Mouse (Mus musculus) MEL-GATA-1-ER (cell line): ENCODE data around the gene Fstl4.
"Not testable (repeated sequence)": the region's sequence is repeated elsewhere in the genome, so short reads cannot be mapped to it uniquely, and the experiment has no call there.

Source experiments
- DNase-seq: peaks from one replicate; pipeline ENCODE4 v3.0.0-alpha.2; 2012; ENCODE audit warnings: low read depth; ENCODE audit errors: extremely low read depth

Fstl4 gene

DNA sequence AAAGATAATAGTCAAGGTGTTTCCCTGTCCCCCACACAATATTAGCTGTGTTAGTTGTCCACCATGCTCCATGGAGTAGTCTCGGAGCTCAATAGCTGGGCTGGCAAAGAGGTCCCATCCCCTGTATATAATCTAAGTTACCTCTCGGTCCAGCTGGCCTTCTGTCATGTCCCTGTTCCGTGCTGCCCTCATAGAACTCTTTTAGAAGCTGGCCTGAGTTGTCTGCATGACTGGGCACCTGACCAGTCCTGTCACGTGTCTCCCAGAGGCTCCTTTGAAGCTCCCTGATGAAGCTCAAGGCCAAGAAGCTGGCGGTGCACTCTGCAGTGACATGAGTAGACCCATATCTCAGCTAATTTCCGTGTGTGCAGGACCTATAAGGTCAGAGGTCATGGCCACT, 316.9 kb downstream of the Fstl4 start:
- DNase-seq, result no peak

DNA sequence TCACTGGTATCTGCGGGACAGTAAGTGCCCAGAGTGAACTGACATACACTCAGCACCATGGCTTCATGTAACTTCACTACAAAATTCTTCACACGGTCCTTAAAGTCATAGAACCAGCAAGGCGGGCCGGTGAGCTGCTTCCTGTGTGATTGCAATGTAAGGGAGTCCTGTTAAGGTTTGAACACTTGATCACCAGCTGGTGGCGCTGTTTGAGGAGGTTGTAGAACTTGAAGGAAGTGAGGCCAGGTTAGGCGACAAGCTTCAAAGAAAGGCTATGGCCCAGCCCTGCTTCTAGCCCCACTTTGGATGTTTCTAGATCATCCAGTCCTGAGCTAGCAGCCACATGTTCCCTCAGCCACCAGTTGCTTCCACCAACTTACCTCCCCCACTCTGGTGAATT, 320.9 kb downstream of the Fstl4 start:
- no peak for DNase-seq

GRCm38 (mm10) chr11:53085858-53086565, 321.6 kb downstream of the Fstl4 start:
- no peak for DNase-seq

DNA sequence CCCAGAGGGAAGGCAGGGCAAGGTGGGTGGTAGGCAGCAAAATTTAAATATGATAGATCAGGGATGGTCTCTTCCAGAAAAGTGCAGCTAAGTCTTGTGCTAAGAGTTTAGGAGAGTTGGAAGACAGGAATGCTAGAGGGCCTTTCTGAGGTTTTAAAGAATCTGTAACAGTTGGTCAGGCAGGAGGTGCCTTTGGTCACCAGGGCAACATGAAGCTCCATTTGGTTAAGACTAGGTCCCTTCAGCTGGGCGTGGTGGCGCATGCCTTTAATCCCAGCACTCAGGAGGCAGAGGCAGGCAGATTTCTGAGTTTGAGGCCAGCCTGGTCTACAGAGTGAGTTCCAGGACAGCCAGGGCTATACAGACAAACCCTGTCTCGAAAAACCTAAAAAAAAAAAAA, 323.5 kb downstream of the Fstl4 start:
- DNase-seq, result not testable (repeated sequence)

DNA sequence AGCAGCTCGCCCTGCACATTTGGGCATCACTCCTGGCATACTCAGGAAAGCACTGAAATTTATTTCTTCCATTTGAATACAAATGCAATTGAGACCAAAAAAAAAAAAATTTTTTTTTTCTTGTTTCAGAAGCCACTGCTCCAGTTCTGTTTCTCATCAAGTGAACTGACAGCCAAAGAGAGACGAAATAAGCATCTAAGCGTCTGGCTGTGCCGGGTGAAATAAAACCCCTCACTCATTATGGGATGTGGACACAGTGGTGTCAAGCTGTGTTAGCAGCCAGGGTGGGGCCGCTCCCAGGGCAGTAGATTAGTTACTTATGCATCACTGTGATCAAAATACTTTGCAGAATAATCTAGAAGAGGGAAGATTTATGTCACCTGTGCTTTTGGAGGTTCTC, 327.2 kb downstream of the Fstl4 start:
- no peak for DNase-seq

DNA sequence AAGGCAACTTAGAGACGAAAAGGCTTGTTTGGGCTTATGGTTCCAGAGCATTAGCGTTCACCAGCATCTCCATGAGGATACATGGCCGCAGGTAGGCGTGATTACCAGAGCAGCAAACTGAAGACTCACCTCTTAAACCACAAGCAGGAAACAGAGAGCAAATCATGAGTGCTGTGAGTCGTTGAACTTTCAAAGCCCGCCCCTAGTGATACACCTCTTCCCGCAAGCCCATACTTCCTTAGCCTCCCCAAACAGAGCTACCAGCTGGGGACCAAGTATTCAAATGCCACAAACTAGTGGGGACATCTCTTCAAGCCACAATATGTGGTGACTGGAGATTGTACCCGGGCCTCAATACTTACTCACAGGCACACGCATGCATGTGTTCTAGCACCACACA, 332.4 kb downstream of the Fstl4 start:
- DNase-seq, result no peak

- no peak for DNase-seq
Observed at GRCm38 (mm10) chr11:53097331-53097730, 332.9 kb downstream of the Fstl4 start.

DNA sequence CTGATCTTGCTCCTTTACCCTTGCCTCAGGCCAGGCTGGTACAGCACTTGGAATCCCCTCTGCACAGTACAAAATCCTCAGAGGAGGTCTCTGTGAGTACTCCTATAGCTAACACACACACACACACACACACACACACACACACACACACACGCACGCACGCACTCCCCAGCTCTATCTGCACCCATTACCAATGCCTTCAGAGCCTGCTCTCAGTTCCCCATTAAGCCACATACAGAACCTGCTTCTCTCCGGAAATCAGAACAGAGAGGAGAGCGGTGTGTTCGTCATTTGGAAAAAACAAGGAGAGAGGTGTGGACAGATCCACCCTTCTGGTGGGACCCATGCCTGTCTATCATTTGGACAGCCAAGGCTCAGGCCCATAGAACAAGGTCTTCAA, 333.4 kb downstream of the Fstl4 start:
- DNase-seq, result no peak

GRCm38 (mm10) chr11:53098780-53099198, 334.4 kb downstream of the Fstl4 start:
- DNase-seq, result no peak

- no peak for DNase-seq
Observed at GRCm38 (mm10) chr11:53099322-53099721, 334.9 kb downstream of the Fstl4 start.

GRCm38 (mm10) chr11:53101732-53102131, 337.3 kb downstream of the Fstl4 start:
- no peak for DNase-seq

DNA sequence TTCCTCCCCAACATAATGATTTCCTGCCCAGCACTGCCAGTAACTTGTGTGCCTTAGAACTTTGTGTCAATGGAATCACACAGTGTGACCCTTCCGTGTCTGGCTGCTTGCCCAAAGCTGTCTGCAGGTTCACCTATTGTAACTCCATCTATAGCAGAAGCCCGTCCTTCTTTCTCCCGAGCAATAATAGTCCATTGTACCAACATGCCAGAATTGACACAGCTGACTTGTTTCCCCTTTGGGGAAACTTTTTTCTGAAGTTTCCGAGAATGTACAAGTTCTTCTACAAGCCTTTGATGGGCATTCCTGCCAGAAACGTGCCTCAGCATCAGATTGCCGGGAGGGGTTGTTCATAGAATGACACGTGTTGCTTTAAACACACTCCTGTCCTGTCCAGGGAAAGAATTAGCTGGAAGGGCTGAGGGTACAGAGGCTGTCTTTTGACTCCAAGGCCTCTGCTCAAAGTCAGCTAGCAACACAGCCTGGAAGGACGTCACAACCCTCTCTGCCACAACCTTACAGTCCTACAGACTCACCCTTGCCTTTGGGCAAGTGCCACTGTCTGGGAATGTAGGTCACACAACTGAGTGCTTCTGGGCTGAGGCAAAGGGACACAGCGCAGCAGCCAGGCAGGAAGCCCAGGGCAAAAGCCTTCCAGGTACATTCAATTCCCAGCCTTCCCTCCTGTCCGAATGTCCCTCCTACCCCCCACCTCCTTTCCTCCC, 339.3 kb downstream of the Fstl4 start:
- DNase-seq, result no peak

- no peak for DNase-seq
Observed at GRCm38 (mm10) chr11:53107706-53108105, 343.3 kb downstream of the Fstl4 start.

DNA sequence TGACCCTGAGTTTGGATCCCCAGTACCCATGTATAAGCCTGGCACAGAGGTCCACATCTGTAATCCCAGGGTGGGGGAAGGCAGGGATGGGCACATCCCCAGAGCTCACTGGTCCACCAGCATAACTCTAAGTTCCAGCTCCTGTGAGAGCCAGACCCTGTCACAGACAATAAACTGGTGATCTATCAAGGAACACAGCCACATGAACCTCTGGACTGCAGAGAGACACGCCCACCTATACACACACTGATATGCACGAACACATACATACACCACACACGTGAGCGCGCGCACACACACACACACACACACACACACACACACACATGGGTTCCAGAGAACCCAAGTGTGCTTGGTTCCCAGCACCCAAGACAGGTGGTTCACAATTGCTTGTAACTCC, 344.4 kb downstream of the Fstl4 start:
- no peak for DNase-seq

DNA sequence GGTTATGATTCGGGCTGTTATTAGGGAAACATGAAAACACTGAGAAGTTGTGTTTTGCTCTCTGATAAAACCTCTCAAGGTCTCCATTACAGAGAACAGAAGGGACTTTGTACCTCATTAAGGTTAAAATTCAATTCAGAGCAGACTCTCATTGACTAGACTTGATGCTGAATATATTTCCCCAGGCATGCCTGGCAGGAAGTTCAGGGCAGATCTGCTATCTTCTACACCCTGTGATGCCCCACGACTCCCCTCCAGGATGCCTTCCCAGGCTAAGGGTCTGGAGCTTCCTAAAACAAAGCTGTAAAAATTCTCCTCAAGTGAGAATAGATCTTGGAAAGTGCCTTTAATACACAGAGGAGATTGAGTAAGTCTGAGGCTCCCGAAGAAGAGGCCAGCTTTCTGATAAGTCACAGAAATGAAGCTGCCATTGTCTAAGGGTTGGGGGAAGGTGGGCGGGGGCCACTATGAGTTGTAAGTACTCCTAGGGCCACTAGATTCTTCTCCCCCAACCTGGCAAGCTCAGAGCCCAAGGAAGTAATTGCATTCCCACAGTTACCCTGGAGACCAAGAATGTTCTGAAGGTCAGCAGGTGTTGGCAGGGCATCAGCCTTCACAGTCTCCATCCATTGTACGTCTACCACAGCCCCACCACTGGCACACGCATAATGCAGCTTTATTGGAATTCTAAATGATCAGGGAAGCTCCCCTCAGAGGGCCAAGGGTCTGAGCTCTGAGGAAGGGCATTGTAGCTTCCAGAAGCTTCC, 345.4 kb downstream of the Fstl4 start:
- DNase-seq, result no peak

- no peak for DNase-seq
Observed at GRCm38 (mm10) chr11:53115711-53116110, 351.3 kb downstream of the Fstl4 start.

DNA sequence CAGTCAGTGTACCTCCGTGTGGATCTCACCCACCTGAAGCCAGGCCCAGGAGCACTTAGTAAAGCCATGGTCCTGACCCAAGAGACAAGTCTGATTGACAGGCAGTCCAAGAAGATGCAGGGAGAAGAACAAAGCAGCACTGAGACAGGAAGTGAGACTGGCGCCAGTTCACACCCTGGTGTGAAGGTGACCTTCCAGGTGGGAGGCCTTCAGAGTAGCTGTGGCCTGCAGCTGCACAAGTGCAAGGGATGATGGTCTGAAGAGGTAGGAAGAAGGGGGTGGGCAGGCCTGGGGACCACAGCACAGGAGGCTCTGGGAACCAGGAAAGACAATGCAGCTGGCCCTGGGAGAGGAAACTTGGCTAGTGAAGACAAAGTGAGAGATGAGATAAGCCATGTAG, 351.9 kb downstream of the Fstl4 start:
- no peak for DNase-seq

GRCm38 (mm10) chr11:53118226-53118965, 354.0 kb downstream of the Fstl4 start:
- DNase-seq, result no peak

GRCm38 (mm10) chr11:53119966-53120365, 355.5 kb downstream of the Fstl4 start:
- DNase-seq, result no peak

DNA sequence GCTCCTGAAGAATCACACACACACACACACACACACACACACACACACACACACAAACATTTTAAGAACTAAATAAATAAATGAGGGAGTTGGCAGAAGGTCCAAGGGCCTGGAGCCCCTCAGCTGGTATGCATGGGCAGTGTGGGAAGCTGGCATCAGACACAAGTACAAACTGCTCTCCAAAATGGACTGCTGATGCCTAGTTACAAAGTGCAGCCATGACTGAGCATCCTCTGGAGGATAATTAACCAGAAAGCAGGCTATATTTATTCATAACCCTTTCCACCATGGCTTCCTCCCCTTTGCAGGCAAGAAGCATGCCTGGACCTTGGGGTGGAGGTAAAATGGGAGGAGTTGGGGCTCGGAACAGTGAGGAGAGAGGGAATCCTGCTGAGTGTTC, 356.8 kb downstream of the Fstl4 start:
- no peak for DNase-seq

DNA sequence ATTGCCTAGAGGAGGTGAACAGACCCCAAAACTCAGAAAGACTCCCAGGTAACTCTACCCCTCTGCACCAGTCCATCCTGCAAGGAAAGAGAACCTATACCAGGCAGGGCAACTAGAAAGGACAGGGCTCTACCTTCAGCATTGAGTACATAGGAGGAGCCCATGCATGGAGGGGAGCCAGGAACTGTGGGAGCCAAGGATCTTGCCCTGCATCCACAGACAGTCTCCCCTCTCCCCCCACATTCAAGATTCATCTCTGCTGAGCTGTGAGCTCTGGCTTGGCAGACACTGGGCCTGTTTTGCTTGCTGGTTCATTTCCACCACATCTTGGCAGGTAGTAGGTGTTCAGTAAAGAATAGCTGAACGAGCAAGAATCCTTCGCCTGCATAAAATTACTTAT, 360.4 kb downstream of the Fstl4 start:
- no peak for DNase-seq

DNA sequence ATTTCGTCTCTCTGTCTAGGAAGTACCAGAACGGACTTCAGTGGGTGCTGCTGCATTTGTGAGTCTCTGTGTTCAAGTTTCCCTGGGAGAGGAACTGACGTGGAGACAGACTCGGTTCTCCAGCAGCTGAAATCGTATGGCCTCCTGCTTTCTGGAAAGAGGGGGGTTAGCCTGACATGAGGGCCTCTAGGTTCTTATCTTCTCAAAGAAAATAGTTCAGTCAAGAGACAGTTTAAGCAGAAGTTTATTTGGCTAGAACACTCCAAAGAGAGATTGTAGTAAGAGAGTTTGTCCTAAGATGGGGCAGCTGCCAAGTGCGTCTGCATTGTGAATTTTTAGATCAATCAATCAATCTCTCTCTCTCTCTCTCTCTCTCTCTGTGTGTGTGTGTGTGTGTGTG, 362.2 kb downstream of the Fstl4 start:
- DNase-seq, result no peak
